Mouse (Mus musculus) embryonic facial prominence, embryonic 11.5 days (tissue): ENCODE measurements around the gene Iqca. TPM values are rescaled to one million over a fixed set of nuclear protein-coding genes. Genes with fewer than 3 reads are reported as not detected.
A peak's percentile ranks its signal among the peaks of the same experiment; 100 is the strongest.

Experiments
- ATAC-seq: fragments of 200-750 bp; cut with Nextera tagmentation; replicated peaks from 2 replicates; pipeline ENCODE4 v1.8.0; 2017; ENCODE audit warnings: low read depth; ENCODE audit not compliant: insufficient number of reproducible peaks, low FRiP score, low TSS enrichment
- DNase-seq: peaks from one replicate; pipeline ENCODE4 v3.0.0-alpha.2; 2015; ENCODE audit warnings: low spot score
- H3K27ac ChIP-seq: fragments of 300-500 bp; sonication (generic); replicated peaks from 2 replicates; pipeline ENCODE4 v1.5.1; 2014; ENCODE audit warnings: mild to moderate bottlenecking, low read depth, low read length, control low read depth
- H3K27me3 ChIP-seq: fragments of 300-500 bp; sonication (generic); 2 replicates; pipeline ENCODE4 v1.6.1; 2014; ENCODE audit warnings: mild to moderate bottlenecking, low read length, moderate library complexity, mixed read lengths; ENCODE audit not compliant: control insufficient read depth, insufficient read depth
- H3K36me3 ChIP-seq: fragments of 300-500 bp; sonication (generic); replicated peaks from 2 replicates; pipeline ENCODE4 v1.6.1; 2014; ENCODE audit warnings: low read depth, mild to moderate bottlenecking, low read length, moderate library complexity, mixed read lengths; ENCODE audit not compliant: control insufficient read depth, insufficient read depth
- H3K4me1 ChIP-seq: fragments of 300-500 bp; sonication (generic); 2 replicates; pipeline ENCODE4 v1.6.1; 2014; ENCODE audit warnings: low read length, mixed read lengths; ENCODE audit not compliant: control insufficient read depth, insufficient read depth
- H3K4me2 ChIP-seq: fragments of 300-500 bp; sonication (generic); 2 replicates; pipeline ENCODE4 v1.6.1; 2014; ENCODE audit warnings: low read depth, mild to moderate bottlenecking, control low read depth, low read length, moderate library complexity
- H3K4me3 ChIP-seq: fragments of 300-500 bp; sonication (generic); 2 replicates; pipeline ENCODE4 v1.5.1; 2014; ENCODE audit warnings: low read depth, low read length, control low read depth
- H3K9ac ChIP-seq: fragments of 300-500 bp; sonication (generic); replicated peaks from 2 replicates; pipeline ENCODE4 v1.6.1; 2014; ENCODE audit warnings: mild to moderate bottlenecking, control low read depth, low read length
- H3K9me3 ChIP-seq: fragments of 300-500 bp; sonication (generic); replicated peaks from 2 replicates; pipeline ENCODE4 v1.6.1; 2016; ENCODE audit warnings: mild to moderate bottlenecking, low read length, inconsistent platforms, mixed read lengths; ENCODE audit not compliant: control insufficient read depth
- whole genome bisulfite sequencing: fragments of 180-500 bp; shearing (Covaris S2); extraction: QIAGEN DNeasy Blood & Tissue Kit; methylation state at CpG from one replicate; pipeline ENCODE4 v1.1.7; 2014; 5-methylcytosine and 5-hydroxymethylcytosine counted together
- polyA plus RNA-seq: library from polyadenylated mRNA; unstranded; fragments of >200 nt; fragmentation: Nextera tagmentation; extraction: Ambion mirVana; gene quantifications from 2 replicates; pipeline ENCODE4 v1.2.1, GENCODE M21; 2014

The Iqca gene
- polyA plus RNA-seq, 1 experiment from 2014 or later = not detected

- no peaks in the 10 kb centered on the region for H3K9me3 ChIP-seq
- ATAC-seq (no peak), DNase-seq (no peak)
- H3K36me3 ChIP-seq = no peaks in the 10 kb centered on the region
- no peak overlapping the region for H3K4me2 ChIP-seq
- H3K27me3 ChIP-seq = no peaks in the 10 kb centered on the region
- no peaks in the 10 kb centered on the region for H3K4me1 ChIP-seq
- no peak overlapping the region for H3K27ac ChIP-seq
- WGBS = 78% methylated on average over 5 of the region's 5 CpGs
- no peak overlapping the region for H3K4me3 ChIP-seq
- no peak overlapping the region for H3K9ac ChIP-seq
These were observed 29.3 kb upstream of the Iqca start for GRCm38 (mm10) chr1:90182521-90182920.

GRCm38 (mm10) chr1:90180966-90181699 lies 27.9 kb upstream of the Iqca start:
- Histone ChIP-seq H3K4me1 (no peaks in the 10 kb centered on the region), H3K27ac (no peak overlapping the region), H3K9me3 (no peaks in the 10 kb centered on the region), H3K36me3 (no peaks in the 10 kb centered on the region), H3K9ac (no peak overlapping the region), H3K4me3 (no peak overlapping the region), H3K4me2 (no peak overlapping the region), H3K27me3 (no peaks in the 10 kb centered on the region)
- DNase-seq (no peak), ATAC-seq (no peak)
- WGBS = 81% methylated on average over 12 of the region's 12 CpGs

GRCm38 (mm10) chr1:90180479-90180878 lies 27.3 kb upstream of the Iqca start:
- no peak for ATAC-seq
- Histone ChIP-seq H3K27ac (no peak overlapping the region), H3K9me3 (no peaks in the 10 kb centered on the region), H3K27me3 (no peaks in the 10 kb centered on the region), H3K36me3 (no peaks in the 10 kb centered on the region), H3K4me1 (no peaks in the 10 kb centered on the region), H3K4me2 (no peak overlapping the region), H3K9ac (no peak overlapping the region), H3K4me3 (no peak overlapping the region)
- WGBS = 85% methylated on average over 7 of the region's 7 CpGs
- DNase-seq = no peak

- no peaks in the 10 kb centered on the region for H3K36me3 ChIP-seq
- no peak for DNase-seq
- no peak overlapping the region for H3K27ac ChIP-seq
- no peaks in the 10 kb centered on the region for H3K4me1 ChIP-seq
- H3K4me3 ChIP-seq = no peak overlapping the region
- H3K9ac ChIP-seq = no peak overlapping the region
- H3K27me3 ChIP-seq = no peaks in the 10 kb centered on the region
- no peak for ATAC-seq
- no peaks in the 10 kb centered on the region for H3K9me3 ChIP-seq
- 69% methylated on average over 5 of the region's 5 CpGs for WGBS
- H3K4me2 ChIP-seq = no peak overlapping the region
These were observed 24.8 kb upstream of the Iqca start for GRCm38 (mm10) chr1:90177978-90178377.

GRCm38 (mm10) chr1:90177565-90177964 lies 24.4 kb upstream of the Iqca start:
- Histone ChIP-seq H3K4me1 (no peaks in the 10 kb centered on the region), H3K4me2 (no peak overlapping the region), H3K36me3 (no peaks in the 10 kb centered on the region), H3K27me3 (no peaks in the 10 kb centered on the region), H3K27ac (no peak overlapping the region), H3K4me3 (no peak overlapping the region), H3K9ac (no peak overlapping the region), H3K9me3 (no peaks in the 10 kb centered on the region)
- ATAC-seq (no peak), DNase-seq (no peak)

GRCm38 (mm10) chr1:90176223-90176622 lies 23.0 kb upstream of the Iqca start:
- 66% methylated on average over 7 of the region's 7 CpGs for WGBS
- Histone ChIP-seq H3K9me3 (no peaks in the 10 kb centered on the region), H3K9ac (no peak overlapping the region), H3K4me1 (no peaks in the 10 kb centered on the region), H3K27me3 (no peaks in the 10 kb centered on the region), H3K4me3 (no peak overlapping the region), H3K4me2 (no peak overlapping the region), H3K27ac (no peak overlapping the region), H3K36me3 (no peaks in the 10 kb centered on the region)
- ATAC-seq (no peak), DNase-seq (no peak)

- Histone ChIP-seq H3K27ac (no peak overlapping the region), H3K4me1 (no peaks in the 10 kb centered on the region), H3K4me2 (no peak overlapping the region), H3K9ac (no peak overlapping the region), H3K27me3 (no peaks in the 10 kb centered on the region), H3K4me3 (no peak overlapping the region), H3K9me3 (no peaks in the 10 kb centered on the region), H3K36me3 (no peaks in the 10 kb centered on the region)
- DNase-seq (no peak), ATAC-seq (no peak)
- WGBS = 60% methylated on average over 8 of the region's 8 CpGs
These were observed 21.1 kb upstream of the Iqca start for GRCm38 (mm10) chr1:90174338-90174737.

- DNase-seq (no peak), ATAC-seq (no peak)
- Histone ChIP-seq H3K4me3 (no peak overlapping the region), H3K4me1 (no peaks in the 10 kb centered on the region), H3K27ac (no peak overlapping the region), H3K9ac (0 out of 2 replicates have a peak overlapping the region, but pooled peaks have one; percentile 9), H3K4me2 (no peak overlapping the region), H3K9me3 (no peaks in the 10 kb centered on the region), H3K36me3 (no peaks in the 10 kb centered on the region), H3K27me3 (no peaks in the 10 kb centered on the region)
- 39% methylated on average over 3 of the region's 3 CpGs for WGBS
These were observed 11.1 kb upstream of the Iqca start for GRCm38 (mm10) chr1:90164319-90164718.
